Mouse (Mus musculus): ENCODE data around the gene Rabep1. TPM values are rescaled to one million over a fixed set of nuclear protein-coding genes. Genes with fewer than 3 reads are reported as not detected.
A peak's percentile ranks its signal among the peaks of the same experiment; 100 is the strongest.

Rabep1 gene
- 36.9 and 38.0 TPM in 2 replicates for polyA plus RNA-seq (2016; fragmentation: Nextera tagmentation; extraction: Ambion mirVana)

DNA sequence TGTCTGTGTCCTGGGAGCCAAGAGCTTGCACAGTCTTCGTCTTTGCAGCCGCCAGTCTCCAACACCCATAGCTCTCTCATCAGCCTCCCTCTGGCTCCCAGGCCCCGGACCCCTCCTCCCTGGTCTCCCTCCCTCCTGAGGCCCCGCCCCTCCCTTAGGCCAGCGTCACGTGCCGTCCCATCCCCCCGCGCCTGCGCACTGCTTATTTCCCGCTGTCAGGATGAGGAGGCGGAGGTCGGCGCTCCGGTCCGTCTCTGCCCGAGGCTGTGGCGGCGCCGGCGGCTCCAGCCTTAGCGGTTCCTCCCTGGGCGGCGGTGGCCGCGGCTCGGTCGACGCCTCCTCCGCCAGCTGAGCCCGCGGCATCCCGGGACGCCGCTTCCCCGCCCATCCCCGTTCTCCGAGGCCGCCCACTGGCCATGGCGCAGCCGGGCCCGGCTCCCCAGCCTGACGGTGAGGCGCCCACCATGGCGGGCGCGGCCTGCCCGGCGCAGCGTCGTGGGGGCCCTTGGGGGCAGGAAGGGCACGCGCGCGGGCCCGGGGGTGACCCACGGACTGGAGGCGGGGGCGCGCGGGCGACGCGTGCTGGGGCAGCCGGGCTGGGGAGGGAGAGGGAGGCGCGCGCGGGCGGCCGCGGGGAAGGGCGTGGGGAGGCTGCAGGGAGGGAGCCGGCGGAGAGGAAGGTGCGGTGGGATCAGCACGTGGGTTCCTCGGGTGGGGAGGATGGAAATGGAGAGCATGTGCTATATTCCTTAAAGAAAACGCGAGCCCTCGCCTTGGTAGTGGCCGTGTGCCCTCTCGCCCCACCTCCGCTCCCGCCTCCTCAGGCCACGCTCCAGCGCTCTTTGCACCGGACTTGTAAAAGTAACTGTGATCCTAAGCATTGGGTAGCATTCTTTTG is at the start of gene Rabep1:
Gene Rabep1, plus strand, starts transcription at position 220 of the 898 bp plus-strand sequence.
- under 1% methylated on average over 88 of the region's 88 CpGs for WGBS
- H3K27ac ChIP-seq: peak within 1 kb of the TSS; percentile 87
- peaks cover 17% of the 10 kb centered on the region for H3K4me1 ChIP-seq (replicated peaks)
- no peaks in the 10 kb centered on the region for H3K9me3 ChIP-seq
- H3K27me3 ChIP-seq: no peaks in the 10 kb centered on the region
- peak within 1 kb of the TSS; percentile 82 for H3K4me2 ChIP-seq
- peak within 1 kb of the TSS; percentile 99 for H3K4me3 ChIP-seq (replicated peaks)
- H3K36me3 ChIP-seq: no peaks in the 10 kb centered on the region
- peak; percentile 98 for ATAC-seq (ENCODE audit: insufficient number of reproducible peaks, insufficient read depth, low FRiP score, low TSS enrichment, low read depth)
- H3K9ac ChIP-seq (replicated peaks): peak within 1 kb of the TSS; percentile 92

DNA sequence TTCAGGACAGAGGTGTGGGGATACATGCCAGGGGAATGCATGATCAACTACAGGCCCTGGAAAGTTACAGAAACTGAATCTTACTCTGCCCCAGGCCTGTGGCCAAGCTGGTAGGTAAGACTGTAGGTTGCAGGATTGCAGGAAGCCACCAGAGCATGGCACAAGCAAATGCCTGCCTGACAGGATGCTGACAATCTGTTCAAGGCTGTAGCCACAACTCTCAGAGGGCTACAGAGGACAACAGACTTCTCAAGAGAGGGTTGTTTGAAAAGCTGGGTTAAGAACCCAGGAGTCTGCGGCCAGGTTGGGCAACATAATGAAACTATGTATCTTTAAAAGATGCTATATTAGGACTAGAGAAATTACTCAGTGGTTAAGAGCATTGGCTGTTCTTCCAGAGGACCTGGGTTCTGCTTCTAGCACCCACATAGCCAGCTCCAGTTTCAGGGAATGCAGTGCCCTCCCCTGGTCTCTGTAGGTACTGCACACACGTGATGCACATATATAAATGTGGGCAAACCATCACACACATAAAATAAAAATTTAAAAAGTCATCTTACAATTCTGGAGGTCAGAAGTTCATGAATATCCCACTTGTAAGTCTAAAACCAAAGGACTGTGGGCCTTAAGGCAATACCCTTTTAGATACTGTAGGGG is 42.2 kb upstream of the Rabep1 start:
- no peak overlapping the region for H3K27ac ChIP-seq
- H3K27me3 ChIP-seq: no peaks in the 10 kb centered on the region
- no peak overlapping the region for H3K9ac ChIP-seq (replicated peaks)
- no peaks in the 10 kb centered on the region for H3K36me3 ChIP-seq
- no peak overlapping the region for H3K4me3 ChIP-seq (replicated peaks)
- no peaks in the 10 kb centered on the region for H3K4me1 ChIP-seq (replicated peaks)
- H3K4me2 ChIP-seq: no peak overlapping the region
- H3K9me3 ChIP-seq: peaks cover 7% of the 10 kb centered on the region; the same call in 1 of the 2 replicates
- no peak for ATAC-seq (ENCODE audit: insufficient number of reproducible peaks, insufficient read depth, low FRiP score, low TSS enrichment, low read depth)
- WGBS: 85% methylated on average over 2 of the region's 2 CpGs

DNA sequence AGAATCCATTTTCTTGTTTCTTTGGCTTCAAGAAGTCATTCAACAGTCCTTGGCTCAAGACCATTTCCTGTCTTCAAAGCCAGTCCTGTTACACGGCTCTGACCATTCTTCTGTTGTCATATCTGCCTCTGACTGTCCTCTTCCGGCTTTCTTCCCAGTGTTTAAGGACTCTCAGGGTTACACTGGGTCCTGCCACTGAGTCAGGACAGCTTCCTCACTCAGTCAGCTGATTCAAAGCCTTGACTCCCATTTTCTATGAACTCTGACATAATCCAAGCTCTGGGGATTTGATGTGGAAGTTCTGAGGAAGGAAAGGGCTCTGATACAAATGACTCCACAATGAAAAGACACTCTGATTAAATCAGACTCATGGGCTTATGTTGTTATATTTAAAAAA is 41.7 kb upstream of the Rabep1 start:
- Histone ChIP-seq H3K27me3 (no peaks in the 10 kb centered on the region), H3K4me1 (replicated peaks) (no peaks in the 10 kb centered on the region), H3K36me3 (no peaks in the 10 kb centered on the region), H3K27ac (no peak overlapping the region), H3K9me3 (peaks cover 7% of the 10 kb centered on the region; the same call in 1 of the 2 replicates), H3K4me3 (replicated peaks) (no peak overlapping the region), H3K4me2 (no peak overlapping the region), H3K9ac (replicated peaks) (no peak overlapping the region)
- ATAC-seq (ENCODE audit: insufficient number of reproducible peaks, insufficient read depth, low FRiP score, low TSS enrichment, low read depth): no peak
- 75% methylated on average over 2 of the region's 2 CpGs for WGBS

DNA sequence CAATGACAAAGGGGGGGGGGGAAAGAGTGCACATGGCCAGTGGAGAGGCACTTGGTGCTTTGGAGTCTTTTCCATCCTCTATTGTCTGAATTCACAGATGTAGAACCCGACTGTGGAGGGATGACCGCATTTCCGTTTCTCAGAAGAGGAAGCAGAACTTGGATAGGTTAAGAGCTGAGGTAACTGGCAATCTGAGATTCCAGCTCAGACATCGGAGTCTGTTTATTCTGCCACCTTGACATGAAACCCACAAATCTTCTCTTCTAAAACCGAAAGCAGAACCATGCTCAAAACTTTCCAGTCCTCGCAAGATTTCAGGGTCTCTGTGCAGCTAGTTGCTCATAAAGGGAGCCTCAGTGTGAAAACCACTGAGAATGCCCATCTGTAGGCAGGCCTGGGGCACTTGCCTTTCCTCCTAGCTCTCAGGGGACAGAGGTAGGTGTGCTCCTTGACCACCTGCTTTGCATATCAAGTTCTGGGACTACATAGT is 40.8 kb upstream of the Rabep1 start:
- WGBS: 82% methylated on average over 6 of the region's 6 CpGs
- Histone ChIP-seq H3K27ac (no peak overlapping the region), H3K4me1 (replicated peaks) (no peaks in the 10 kb centered on the region), H3K4me3 (replicated peaks) (no peak overlapping the region), H3K27me3 (no peaks in the 10 kb centered on the region), H3K4me2 (no peak overlapping the region), H3K9ac (replicated peaks) (no peak overlapping the region), H3K36me3 (no peaks in the 10 kb centered on the region), H3K9me3 (peaks cover 7% of the 10 kb centered on the region; the same call in 1 of the 2 replicates)
- ATAC-seq (ENCODE audit: insufficient number of reproducible peaks, insufficient read depth, low FRiP score, low TSS enrichment, low read depth): no peak

DNA sequence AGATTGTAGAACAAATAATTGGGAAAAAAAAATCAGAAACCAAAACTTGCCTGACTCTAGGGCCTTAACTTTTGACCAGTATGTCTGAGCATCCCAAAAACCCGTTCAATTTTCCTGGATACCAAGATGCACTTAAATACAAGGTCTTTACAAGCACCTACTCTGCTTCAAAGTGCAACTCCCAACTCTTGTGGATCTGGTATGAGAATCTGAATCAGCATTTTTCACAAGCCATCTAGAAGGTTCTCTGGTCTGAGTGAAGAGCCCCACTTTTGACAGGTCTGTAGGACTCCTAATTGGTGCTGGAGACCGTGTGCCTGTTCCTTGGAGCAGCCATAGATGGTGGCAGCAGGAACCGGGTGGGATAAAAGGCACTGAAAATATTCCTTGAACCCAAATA is 40.2 kb upstream of the Rabep1 start:
- 79% methylated on average over 3 of the region's 3 CpGs for WGBS
- Histone ChIP-seq H3K4me3 (replicated peaks) (no peak overlapping the region), H3K9me3 (peaks cover 7% of the 10 kb centered on the region; the same call in 1 of the 2 replicates), H3K36me3 (no peaks in the 10 kb centered on the region), H3K4me1 (replicated peaks) (no peaks in the 10 kb centered on the region), H3K4me2 (no peak overlapping the region), H3K27me3 (no peaks in the 10 kb centered on the region), H3K9ac (replicated peaks) (no peak overlapping the region), H3K27ac (no peak overlapping the region)
- ATAC-seq (ENCODE audit: insufficient number of reproducible peaks, insufficient read depth, low FRiP score, low TSS enrichment, low read depth): no peak

- Histone ChIP-seq H3K9ac (replicated peaks) (no peak overlapping the region), H3K27ac (no peak overlapping the region), H3K27me3 (no peaks in the 10 kb centered on the region), H3K36me3 (no peaks in the 10 kb centered on the region), H3K4me2 (no peak overlapping the region), H3K9me3 (peaks cover 7% of the 10 kb centered on the region; the same call in 1 of the 2 replicates), H3K4me1 (replicated peaks) (no peaks in the 10 kb centered on the region), H3K4me3 (replicated peaks) (no peak overlapping the region)
- ATAC-seq (ENCODE audit: insufficient number of reproducible peaks, insufficient read depth, low FRiP score, low TSS enrichment, low read depth): no peak
- 85% methylated on average over 8 of the region's 8 CpGs for WGBS
Observed at GRCm38 (mm10) chr11:70805641-70806175, 38.9 kb upstream of the Rabep1 start.

- Histone ChIP-seq H3K4me2 (no peak overlapping the region), H3K27me3 (no peaks in the 10 kb centered on the region), H3K4me1 (replicated peaks) (no peaks in the 10 kb centered on the region), H3K27ac (no peak overlapping the region), H3K9ac (replicated peaks) (no peak overlapping the region), H3K36me3 (no peaks in the 10 kb centered on the region), H3K4me3 (replicated peaks) (no peak overlapping the region), H3K9me3 (peaks cover 7% of the 10 kb centered on the region; the same call in 1 of the 2 replicates)
- ATAC-seq (ENCODE audit: insufficient number of reproducible peaks, insufficient read depth, low FRiP score, low TSS enrichment, low read depth): no peak
- 81% methylated on average over 4 of the region's 4 CpGs for WGBS
Observed at GRCm38 (mm10) chr11:70806697-70807096, 37.9 kb upstream of the Rabep1 start.

DNA sequence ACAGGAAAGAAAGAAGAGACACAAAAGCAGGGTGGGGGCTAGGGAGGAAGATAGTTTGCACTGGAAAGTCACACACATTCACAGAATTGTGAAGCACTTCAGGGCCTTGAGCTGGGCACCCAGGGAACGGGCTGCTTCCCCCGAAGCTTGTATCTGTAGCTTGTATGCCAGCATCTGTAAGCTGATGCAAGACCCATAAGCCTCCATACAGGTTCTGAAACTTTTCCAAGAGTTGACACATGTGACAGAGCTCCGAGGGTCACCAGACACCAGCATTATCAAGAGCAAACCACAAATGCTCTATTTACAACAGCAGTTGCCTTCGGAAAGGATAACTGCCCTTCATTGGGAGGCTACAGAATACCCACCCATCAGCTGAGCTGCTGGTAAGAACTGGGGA is 36.9 kb upstream of the Rabep1 start:
- Histone ChIP-seq H3K9ac (replicated peaks) (no peak overlapping the region), H3K27me3 (no peaks in the 10 kb centered on the region), H3K4me2 (no peak overlapping the region), H3K4me3 (replicated peaks) (no peak overlapping the region), H3K36me3 (no peaks in the 10 kb centered on the region), H3K9me3 (no peaks in the 10 kb centered on the region), H3K4me1 (replicated peaks) (no peaks in the 10 kb centered on the region), H3K27ac (no peak overlapping the region)
- 88% methylated on average over 4 of the region's 4 CpGs for WGBS
- no peak for ATAC-seq (ENCODE audit: insufficient number of reproducible peaks, insufficient read depth, low FRiP score, low TSS enrichment, low read depth)

DNA sequence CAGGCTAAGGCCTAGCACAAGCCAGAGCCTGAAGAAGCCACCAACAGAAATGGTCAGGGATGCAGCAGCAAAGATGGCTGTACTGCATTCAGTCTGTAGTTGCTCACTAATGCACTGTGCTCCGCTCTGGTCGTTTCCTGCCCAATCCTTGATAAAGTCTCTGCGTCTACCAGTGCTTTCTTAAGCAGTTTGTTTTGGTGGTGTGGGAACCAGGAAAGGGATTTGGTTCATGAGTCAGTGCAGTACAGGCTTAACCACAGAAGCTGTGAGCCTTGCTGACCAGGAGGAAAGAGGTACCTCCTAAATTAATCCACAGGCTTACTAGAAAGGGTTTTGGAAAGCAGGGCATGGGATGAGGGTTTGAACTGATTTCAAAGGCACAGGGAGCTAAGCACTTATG is 36.5 kb upstream of the Rabep1 start:
- no peak for ATAC-seq (ENCODE audit: insufficient number of reproducible peaks, insufficient read depth, low FRiP score, low TSS enrichment, low read depth)
- 84% methylated on average over 3 of the region's 3 CpGs for WGBS

GRCm38 (mm10) chr11:70809011-70809410 is 35.6 kb upstream of the Rabep1 start:
- no peak overlapping the region for H3K27ac ChIP-seq
- H3K36me3 ChIP-seq: no peaks in the 10 kb centered on the region
- 12% methylated on average over 1 of the region's 1 CpGs for WGBS
- no peaks in the 10 kb centered on the region for H3K27me3 ChIP-seq
- no peaks in the 10 kb centered on the region for H3K4me1 ChIP-seq (replicated peaks)
- no peak overlapping the region for H3K4me3 ChIP-seq (replicated peaks)
- H3K9ac ChIP-seq (replicated peaks): no peak overlapping the region
- H3K9me3 ChIP-seq: no peaks in the 10 kb centered on the region
- H3K4me2 ChIP-seq: no peak overlapping the region
- no peak for ATAC-seq (ENCODE audit: insufficient number of reproducible peaks, insufficient read depth, low FRiP score, low TSS enrichment, low read depth)

More for the DNA sequence above, 36.5 kb upstream of the Rabep1 start:
- H3K4me1 ChIP-seq (replicated peaks): no peaks in the 10 kb centered on the region
- no peaks in the 10 kb centered on the region for H3K9me3 ChIP-seq
- H3K9ac ChIP-seq (replicated peaks): no peak overlapping the region
- H3K4me3 ChIP-seq (replicated peaks): no peak overlapping the region
- H3K27ac ChIP-seq: no peak overlapping the region
- no peaks in the 10 kb centered on the region for H3K27me3 ChIP-seq
- no peak overlapping the region for H3K4me2 ChIP-seq
- H3K36me3 ChIP-seq: no peaks in the 10 kb centered on the region

- H3K27me3 ChIP-seq: no peaks in the 10 kb centered on the region
- no peak overlapping the region for H3K4me3 ChIP-seq (replicated peaks)
- H3K9me3 ChIP-seq: no peaks in the 10 kb centered on the region
- ATAC-seq (ENCODE audit: insufficient number of reproducible peaks, insufficient read depth, low FRiP score, low TSS enrichment, low read depth): no peak
- no peaks in the 10 kb centered on the region for H3K4me1 ChIP-seq (replicated peaks)
- H3K36me3 ChIP-seq: no peaks in the 10 kb centered on the region
- H3K9ac ChIP-seq (replicated peaks): no peak overlapping the region
- H3K4me2 ChIP-seq: no peak overlapping the region
- H3K27ac ChIP-seq: no peak overlapping the region
- 88% methylated on average over 5 of the region's 5 CpGs for WGBS
Observed at GRCm38 (mm10) chr11:70811041-70811440, 33.5 kb upstream of the Rabep1 start.
